Mouse (Mus musculus) right cerebral cortex, adult 2 months (tissue): ENCODE measurements around the gene Ghrh.

Source experiments
- DNase-seq, 2 experiments: peaks; one replicate each; pipeline ENCODE4 v3.0.0; 2021 to 2022; ENCODE audit warnings: low spot score in 2 of 2

Ghrh gene

GRCm38 (mm10) chr2:157349121-157349778 is 1.9 kb upstream of the Ghrh start:
- DNase-seq, result peak in 1 of 2 experiments; percentile 37

DNA sequence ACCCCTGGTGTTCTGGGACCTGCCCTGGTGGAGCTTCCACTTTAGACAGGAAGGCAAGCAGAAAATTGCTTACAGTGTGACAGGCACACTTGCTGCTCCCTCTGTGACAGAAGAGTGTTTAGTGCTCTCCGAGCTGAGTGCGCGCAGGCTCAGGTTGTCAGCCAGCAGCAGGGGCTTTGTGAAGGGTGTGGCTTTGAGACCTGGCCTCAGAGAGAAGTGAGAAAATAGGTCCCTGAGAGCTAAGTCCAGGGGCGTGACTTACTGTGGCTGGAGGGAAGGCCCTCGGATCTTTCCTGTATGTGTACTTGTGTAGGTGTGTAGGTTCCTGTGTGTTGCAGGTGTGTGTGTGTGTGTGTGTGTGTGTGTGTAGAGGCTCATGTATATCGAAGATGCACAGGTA is 4.0 kb downstream of the Ghrh start:
- DNase-seq, result no peak

DNA sequence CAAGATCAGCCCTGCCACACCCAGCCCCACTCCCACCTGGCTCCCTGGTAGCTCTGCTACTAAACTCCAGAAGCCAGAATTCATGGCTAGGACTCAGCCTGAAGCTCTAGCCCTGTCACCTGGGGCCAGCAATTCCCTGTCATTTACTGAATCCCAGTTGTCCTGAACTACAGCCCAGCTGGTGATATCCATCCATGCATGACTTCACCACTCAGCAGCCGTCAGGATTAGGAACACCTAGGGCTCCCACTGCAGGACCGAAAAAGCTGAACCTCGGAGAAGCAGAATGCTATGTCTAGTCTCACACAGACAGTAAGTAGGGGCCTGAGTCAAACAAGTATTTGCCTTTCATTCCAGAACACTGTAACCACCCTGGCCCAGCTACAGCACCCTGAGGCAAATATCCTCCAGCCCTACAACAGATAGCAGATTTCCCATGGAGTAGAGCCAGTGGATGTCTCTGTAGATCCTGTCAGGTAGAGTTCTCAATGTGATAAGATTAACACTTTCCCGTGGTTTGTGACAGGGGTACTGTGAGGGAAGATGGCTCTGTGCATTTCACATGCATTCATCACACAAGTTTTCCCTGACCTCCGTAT is 4.9 kb downstream of the Ghrh start:
- no peak for DNase-seq

- peak; percentile 77 to 80 for DNase-seq
These were observed 5.6 kb downstream of the Ghrh start for GRCm38 (mm10) chr2:157341554-157342270.

DNA sequence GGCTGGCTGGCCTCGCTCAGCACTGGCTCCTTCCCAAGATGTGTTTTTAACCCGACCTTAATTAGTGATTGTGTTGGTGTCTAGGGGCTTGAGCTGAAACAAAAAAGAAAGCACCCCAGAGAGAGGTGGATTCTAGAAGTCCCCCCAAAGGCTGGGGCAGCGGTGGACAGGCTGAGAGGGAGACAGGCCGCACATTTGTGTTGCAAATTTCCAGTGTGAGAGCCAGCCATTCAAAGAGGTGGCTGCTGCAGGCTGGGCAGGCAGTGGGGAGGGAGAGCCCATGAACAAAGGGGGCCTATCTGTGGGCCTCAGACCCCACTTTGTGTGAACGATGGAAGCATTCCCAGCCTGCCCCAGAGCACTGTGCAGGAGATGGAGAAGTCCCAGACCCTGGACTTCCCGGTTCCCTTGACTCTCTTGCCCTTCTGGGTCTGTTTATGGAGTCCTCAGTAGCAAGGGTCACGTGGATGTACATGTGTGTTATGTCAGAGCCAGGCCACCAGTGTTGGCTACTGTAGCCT is 7.0 kb downstream of the Ghrh start:
- DNase-seq, result peak; percentile 29 to 48

GRCm38 (mm10) chr2:157339532-157339931 is 7.8 kb downstream of the Ghrh start:
- DNase-seq, result no peak

GRCm38 (mm10) chr2:157338663-157339062 is 8.6 kb downstream of the Ghrh start:
- DNase-seq, result peak; percentile 66 to 74

DNA sequence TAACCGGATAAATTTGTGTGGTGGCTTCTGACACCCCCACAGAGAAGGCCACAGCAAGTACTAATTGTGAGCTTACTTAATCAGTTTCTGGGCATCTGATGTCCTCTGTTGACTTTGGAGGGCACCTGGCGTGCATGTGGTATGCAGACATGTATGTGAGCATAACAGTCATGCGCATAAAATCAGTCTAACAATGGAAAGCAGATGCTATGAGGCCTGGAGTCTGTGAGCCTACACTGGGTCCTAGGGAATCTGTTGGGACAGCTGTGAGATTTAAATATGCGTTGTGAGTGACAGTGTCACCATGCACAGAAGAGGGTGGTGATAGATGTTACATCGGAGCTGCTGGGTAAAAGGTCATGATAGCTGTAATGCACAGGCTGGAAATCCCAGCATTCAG is 15.2 kb downstream of the Ghrh start:
- no peak for DNase-seq

DNA sequence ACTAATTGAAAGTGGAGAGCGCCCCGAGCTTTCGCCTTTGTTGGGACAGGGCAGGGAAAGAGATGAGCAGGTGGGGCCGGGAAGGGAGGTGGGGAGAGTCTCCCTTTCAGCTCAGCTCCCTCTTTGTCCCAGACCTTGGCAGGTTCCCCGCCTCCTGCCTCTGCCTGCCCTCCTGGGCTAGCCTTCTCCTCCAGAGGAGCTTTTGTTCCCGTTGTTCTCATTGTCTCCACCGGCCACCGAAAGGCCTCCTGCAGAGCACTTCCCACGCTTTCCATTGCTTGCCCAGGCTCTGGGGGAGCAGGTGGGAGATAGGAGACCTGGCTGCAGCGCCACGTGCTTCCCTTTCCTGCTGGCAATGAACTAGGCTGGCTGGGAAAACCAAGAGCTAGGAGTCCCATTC is 18.7 kb downstream of the Ghrh start:
- no peak for DNase-seq

- DNase-seq, result no peak
These were observed 19.2 kb downstream of the Ghrh start for GRCm38 (mm10) chr2:157328106-157328505.

DNA sequence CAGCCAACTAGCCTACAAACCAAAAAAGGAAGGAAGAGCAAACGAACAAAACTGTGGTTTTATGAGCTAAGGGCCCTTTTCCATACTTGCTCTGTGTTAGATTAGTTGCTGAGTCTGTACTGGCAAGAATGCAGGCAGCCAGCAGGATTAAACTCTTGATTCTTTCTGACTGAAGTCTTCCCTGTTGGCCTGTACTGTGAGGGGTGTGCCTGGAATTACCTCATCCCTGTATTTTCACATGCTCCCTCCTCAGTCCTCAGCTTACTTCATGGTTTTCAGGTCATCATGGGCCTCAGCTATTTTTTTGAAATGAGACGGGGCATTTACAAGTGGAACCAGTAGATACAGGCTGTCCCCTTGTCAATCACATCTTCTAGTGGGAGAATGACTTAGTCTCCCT is 22.1 kb downstream of the Ghrh start:
- no peak for DNase-seq

GRCm38 (mm10) chr2:157322029-157322766 is 25.1 kb downstream of the Ghrh start:
- DNase-seq, result no peak

DNA sequence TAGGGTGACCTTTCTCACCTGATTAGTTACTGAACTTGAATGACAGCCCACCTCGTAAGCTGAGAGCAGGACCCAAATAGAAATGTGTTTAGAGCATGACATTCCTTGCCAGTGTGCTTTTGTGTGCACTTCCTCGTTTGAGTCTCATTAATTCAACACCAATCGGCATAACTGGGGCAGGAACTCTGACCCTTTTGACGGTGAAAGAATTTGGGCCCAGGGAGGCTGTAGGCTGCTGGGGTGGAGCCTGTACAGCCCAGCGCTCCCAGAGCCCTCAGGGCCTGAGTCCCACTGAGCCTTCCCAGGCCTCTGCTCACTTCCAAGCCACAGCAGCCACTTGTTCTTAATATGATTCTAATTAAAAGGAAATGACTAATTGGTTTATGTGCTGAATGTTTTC is 26.4 kb downstream of the Ghrh start:
- DNase-seq, result no peak

DNA sequence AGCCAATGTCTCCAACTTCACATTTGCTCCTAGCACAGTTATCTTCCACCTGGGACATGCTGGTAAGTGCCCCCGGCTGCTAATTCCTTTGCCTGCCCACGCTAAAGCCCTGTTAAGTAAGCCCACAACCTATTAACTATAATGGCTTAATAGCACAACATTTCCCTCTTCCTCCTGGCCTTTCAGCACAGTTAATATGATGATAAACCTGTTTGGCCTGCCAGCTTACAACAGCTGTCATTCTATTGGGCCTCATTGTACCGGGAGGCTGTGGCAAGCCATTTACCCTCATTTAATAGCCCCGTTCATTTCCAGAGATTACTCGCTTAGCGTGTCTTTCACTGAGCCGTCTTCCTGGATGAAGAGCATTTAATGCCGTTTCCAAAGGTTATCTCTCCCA is 27.2 kb downstream of the Ghrh start:
- no peak for DNase-seq

GRCm38 (mm10) chr2:157317220-157317619 is 30.1 kb downstream of the Ghrh start:
- no peak for DNase-seq

DNA sequence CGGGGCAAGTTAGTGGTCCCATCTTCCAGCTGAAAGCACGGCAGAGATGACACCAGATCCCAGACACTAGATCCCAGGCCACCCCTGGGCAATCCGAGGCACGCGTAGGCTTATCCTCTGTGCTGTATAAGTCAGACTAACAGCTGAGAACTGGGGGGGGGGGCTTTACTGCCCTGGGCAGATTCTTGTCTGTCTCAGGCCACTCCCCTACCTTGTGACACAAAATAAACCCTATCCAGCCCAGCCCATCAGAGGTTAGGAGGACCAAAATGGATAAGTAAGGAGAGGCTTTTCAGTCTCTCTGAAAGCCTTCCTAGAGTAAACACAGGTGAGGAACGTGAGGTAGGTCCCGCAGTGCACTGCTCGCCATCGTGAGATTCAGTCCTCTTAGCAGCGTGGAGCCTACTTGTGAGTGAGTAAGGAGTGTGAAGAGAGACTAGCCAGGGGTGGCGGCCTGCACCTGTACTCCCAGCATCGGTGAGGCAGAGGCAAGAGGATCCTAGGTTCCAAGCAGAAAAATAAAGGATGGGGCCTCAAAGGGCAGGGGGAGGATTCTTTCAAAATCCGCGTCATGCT is 30.9 kb downstream of the Ghrh start:
- no peak for DNase-seq

GRCm38 (mm10) chr2:157315486-157315885 is 31.8 kb downstream of the Ghrh start:
- no peak for DNase-seq

GRCm38 (mm10) chr2:157314310-157314709 is 33.0 kb downstream of the Ghrh start:
- no peak for DNase-seq

- no peak for DNase-seq
These were observed 33.6 kb downstream of the Ghrh start for GRCm38 (mm10) chr2:157313718-157314117.

DNA sequence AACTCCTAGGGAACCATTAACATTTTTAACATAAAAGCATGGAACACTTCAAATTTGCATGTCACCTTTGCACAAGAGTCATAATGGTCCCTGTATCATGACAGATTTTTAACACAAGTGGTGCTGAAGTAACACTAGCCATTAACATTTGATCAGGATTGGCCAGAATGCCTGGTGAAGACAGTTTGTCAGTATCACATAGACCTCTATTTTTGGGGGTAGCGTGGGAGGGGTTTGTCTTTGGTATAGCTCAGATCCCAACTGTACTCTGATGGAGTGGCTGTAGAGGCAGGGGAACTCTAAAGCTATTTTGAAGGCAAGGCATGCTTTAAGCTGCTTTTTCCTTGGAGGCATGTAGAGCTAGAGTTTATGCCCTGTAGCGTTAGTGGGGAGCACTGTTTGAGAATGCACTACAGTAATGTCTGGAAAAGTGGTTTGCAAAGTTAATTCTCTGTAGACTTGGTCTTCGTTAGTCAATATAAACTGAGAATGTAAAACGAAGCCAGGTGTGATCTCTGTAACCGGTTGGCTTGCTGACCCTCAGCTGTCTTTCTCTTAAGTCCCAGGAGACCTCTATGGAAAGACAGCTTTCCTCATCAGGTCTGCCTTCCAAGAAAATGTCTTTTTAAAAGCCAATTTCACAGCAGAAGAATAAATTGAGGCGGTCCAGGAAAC is 36.2 kb downstream of the Ghrh start:
- DNase-seq, result no peak

DNA sequence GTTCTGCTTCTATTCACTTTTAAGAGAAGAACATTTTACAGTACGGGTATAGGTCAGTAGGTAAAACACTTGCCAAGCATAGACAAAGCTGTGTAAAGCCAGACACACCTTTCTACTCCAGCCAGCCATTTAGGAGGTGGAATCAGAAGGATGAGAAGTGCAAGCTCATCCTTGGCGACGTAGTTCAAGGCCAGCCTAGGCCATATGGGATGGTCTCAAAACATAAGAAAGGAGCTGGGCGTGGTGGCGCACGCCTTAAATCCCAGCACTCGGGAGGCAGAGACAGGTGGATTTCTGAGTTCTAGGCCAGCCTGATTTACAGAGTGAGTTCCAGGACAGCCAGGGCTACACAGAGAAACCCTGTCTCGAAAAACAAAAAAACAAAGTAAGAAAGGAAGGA is 37.7 kb downstream of the Ghrh start:
- no peak for DNase-seq
